In genomic region chr11:34899400-34899799, GRCm38 (mm10) we compare ENCODE assay signal across 10 mouse cellular contexts.
DNase-seq lines count a peak whose midpoint lies in the region; ATAC-seq and TF ChIP-seq lines count a peak whose summit lies in the region.
"Had no signal": no experiment of that assay in that cellular context is flagged by ENCODE, and none has a peak within 500 bp of the region (broad histone marks: within the 10 kb centered on the region; RNA-seq: fewer than 3 reads in every experiment).

No protein-coding gene starts in this region.

- TF ChIP-seq CTCF in hindbrain, postnatal 0 days (IDR thresholded peaks at IDR 0.05; ENCODE audit: low read depth): no peak

- no peak for ATAC-seq in hindbrain, postnatal 0 days
- no peak for ATAC-seq in hindbrain, embryonic 14.5 days (ENCODE audit: low FRiP score)
- ATAC-seq in stomach, embryonic 15.5 days (ENCODE audit: insufficient read depth, low FRiP score, low read depth): peak; percentile 43; the same call in 1 of the 2 replicates
- ATAC-seq in activated CD4-positive, CD25-positive, alpha-beta regulatory T cell, adult 4 months: no peak
- ATAC-seq in kidney, embryonic 14.5 days (ENCODE audit: low FRiP score, low TSS enrichment): no peak

- no peaks in the 10 kb centered on the region for H3K36me3 ChIP-seq in hindbrain, postnatal 0 days (ENCODE audit: insufficient read depth, low read length)
- H3K36me3 ChIP-seq in hindbrain, embryonic 14.5 days (replicated peaks; ENCODE audit: control insufficient read depth, insufficient read depth): no peaks in the 10 kb centered on the region
- H3K36me3 ChIP-seq in ES-E14 (ENCODE audit: control insufficient read depth, insufficient read depth, low read length, poor library complexity, severe bottlenecking): no peaks in the 10 kb centered on the region
- no peaks in the 10 kb centered on the region for H3K36me3 ChIP-seq in stomach, embryonic 15.5 days
- no peaks in the 10 kb centered on the region for H3K36me3 ChIP-seq in kidney, embryonic 14.5 days (ENCODE audit: control insufficient read depth, insufficient read depth, low read length)
- H3K36me3 ChIP-seq: midbrain, embryonic 10.5 days had no signal

- 62% methylated on average over 3 of the region's 3 CpGs for WGBS in hindbrain, postnatal 0 days
- WGBS in hindbrain, embryonic 14.5 days: 65% methylated on average over 3 of the region's 3 CpGs
- WGBS in stomach, embryonic 15.5 days: 38% methylated on average over 3 of the region's 3 CpGs
- 69% methylated on average over 3 of the region's 3 CpGs for WGBS in kidney, embryonic 14.5 days

- H3K4me1 ChIP-seq in hindbrain, postnatal 0 days (ENCODE audit: insufficient read depth, low read length): no peaks in the 10 kb centered on the region
- no peaks in the 10 kb centered on the region for H3K4me1 ChIP-seq in hindbrain, embryonic 14.5 days (replicated peaks; ENCODE audit: control insufficient read depth, insufficient read depth, low read length)
- H3K4me1 ChIP-seq in ES-E14 (ENCODE audit: control insufficient read depth in 2 of 2, insufficient read depth in 2 of 2, low read length in 2 of 2, poor library complexity in 1 of 2): no peaks in the 10 kb centered on the region
- no peaks in the 10 kb centered on the region for H3K4me1 ChIP-seq in stomach, embryonic 15.5 days
- no peaks in the 10 kb centered on the region for H3K4me1 ChIP-seq in kidney, embryonic 14.5 days (ENCODE audit: control insufficient read depth, insufficient read depth, low read length)
- H3K4me1 ChIP-seq: midbrain, embryonic 10.5 days had no signal

- DNase-seq in hindbrain, postnatal 0 days (ENCODE audit: low spot score): peak; percentile 8
- DNase-seq in hindbrain, embryonic 14.5 days (ENCODE audit: low spot score): no peak
- DNase-seq in ES-E14 (ENCODE audit: low read depth, low spot score): peak; percentile 51
- DNase-seq in embryo, embryonic 9.5 days (ENCODE audit: extremely low spot score): peak; percentile 29
- DNase-seq in layer of hippocampus, adult 18-20 months (ENCODE audit: low spot score in 2 of 2): no peak
- DNase-seq: adrenal gland, adult 8-10 months had no signal

- no peak overlapping the region for H3K4me2 ChIP-seq in hindbrain, postnatal 0 days (ENCODE audit: low read depth, low read length)
- no peak overlapping the region for H3K4me2 ChIP-seq in hindbrain, embryonic 14.5 days (replicated peaks)
- no peak overlapping the region for H3K4me2 ChIP-seq in stomach, embryonic 15.5 days
- no peak overlapping the region for H3K4me2 ChIP-seq in kidney, embryonic 14.5 days (replicated peaks; ENCODE audit: low read depth, low read length)

- no peak overlapping the region for H3K27ac ChIP-seq in hindbrain, postnatal 0 days
- no peak overlapping the region for H3K27ac ChIP-seq in hindbrain, embryonic 14.5 days
- H3K27ac ChIP-seq in ES-E14 (ENCODE audit: insufficient read depth, low read depth, low read length, poor library complexity, severe bottlenecking): no peak overlapping the region
- H3K27ac ChIP-seq in stomach, embryonic 15.5 days: no peak overlapping the region
- no peak overlapping the region for H3K27ac ChIP-seq in kidney, embryonic 14.5 days (ENCODE audit: low read depth, low read length)
- H3K27ac ChIP-seq: midbrain, embryonic 10.5 days had no signal

- no peaks in the 10 kb centered on the region for H3K27me3 ChIP-seq in hindbrain, postnatal 0 days (ENCODE audit: insufficient read depth, low read length)
- H3K27me3 ChIP-seq in hindbrain, embryonic 14.5 days (ENCODE audit: control insufficient read depth, insufficient read depth, low read length): no peaks in the 10 kb centered on the region
- no peaks in the 10 kb centered on the region for H3K27me3 ChIP-seq in stomach, embryonic 15.5 days (replicated peaks)
- H3K27me3 ChIP-seq in kidney, embryonic 14.5 days (ENCODE audit: control insufficient read depth, insufficient read depth, low read length): no peaks in the 10 kb centered on the region

- no peak overlapping the region for H3K9ac ChIP-seq in hindbrain, postnatal 0 days (replicated peaks; ENCODE audit: low read length)
- no peak overlapping the region for H3K9ac ChIP-seq in hindbrain, embryonic 14.5 days
- no peak overlapping the region for H3K9ac ChIP-seq in ES-E14 (ENCODE audit: insufficient read depth, low read depth, low read length, poor library complexity, severe bottlenecking)
- no peak overlapping the region for H3K9ac ChIP-seq in stomach, embryonic 15.5 days
- H3K9ac ChIP-seq in kidney, embryonic 14.5 days (ENCODE audit: low read depth, low read length): no peak overlapping the region

- in situ Hi-C loops in ES-E14 (cut with MboI; ENCODE audit: low sequenced_read_pairs in 2 of 2, unreplicated experiment in 2 of 2): no loop called here

- H3K4me3 ChIP-seq in hindbrain, postnatal 0 days (ENCODE audit: low read length): no peak overlapping the region
- no peak overlapping the region for H3K4me3 ChIP-seq in hindbrain, embryonic 14.5 days (replicated peaks; ENCODE audit: low read length)
- H3K4me3 ChIP-seq in ES-E14 (ENCODE audit: insufficient read depth in 1 of 2, low read depth in 1 of 2, low read length in 2 of 2, poor library complexity in 1 of 2, severe bottlenecking in 1 of 2): no peak overlapping the region
- H3K4me3 ChIP-seq in stomach, embryonic 15.5 days (replicated peaks): no peak overlapping the region
- no peak overlapping the region for H3K4me3 ChIP-seq in kidney, embryonic 14.5 days (ENCODE audit: low read length)
- H3K4me3 ChIP-seq: midbrain, embryonic 10.5 days had no signal

- no peaks in the 10 kb centered on the region for H3K9me3 ChIP-seq in hindbrain, postnatal 0 days (ENCODE audit: low read length)
- no peaks in the 10 kb centered on the region for H3K9me3 ChIP-seq in hindbrain, embryonic 14.5 days (ENCODE audit: control insufficient read depth, low read length)
- no peaks in the 10 kb centered on the region for H3K9me3 ChIP-seq in ES-E14 (ENCODE audit: control insufficient read depth, insufficient read depth, low read depth, low read length)
- no peaks in the 10 kb centered on the region for H3K9me3 ChIP-seq in stomach, embryonic 15.5 days
- 0 out of 2 replicates have a peak, but pooled peaks cover 3% of the 10 kb centered on the region for H3K9me3 ChIP-seq in kidney, embryonic 14.5 days (ENCODE audit: control insufficient read depth, low read length)
- H3K9me3 ChIP-seq: midbrain, embryonic 10.5 days had no signal

TF ChIP-seq in ES-E14, 5 proteins besides CTCF, POLR2A, EP300 and RAD21:
- TF ChIP-seq CHD2 (IDR thresholded peaks at IDR 0.05; ENCODE audit: low read depth, low read length) (peak; percentile 95), HCFC1 (IDR thresholded peaks at IDR 0.05; ENCODE audit: borderline replicate concordance, insufficient read depth, low read length) (no peak), ZC3H11A (IDR thresholded peaks at IDR 0.05; ENCODE audit: borderline replicate concordance, low read depth, low read length) (no peak)

Comparison
In these comparisons a context has a peak if more than half of its experiments do, and no peak if none do; other contexts are left out.
1. DNase-seq: peak in hindbrain, postnatal 0 days (single experiment), ES-E14 (single experiment) and embryo, embryonic 9.5 days (single experiment); none in hindbrain, embryonic 14.5 days (single experiment) and layer of hippocampus, adult 18-20 months (0 of 2).